Mouse (Mus musculus) bone marrow, adult 2 months (tissue): ENCODE measurements around the gene Mrpl10. TPM values are rescaled to one million over a fixed set of nuclear protein-coding genes. Genes with fewer than 3 reads are reported as not detected.

Experiments
- H3K27ac ChIP-seq: fragments of 200-500 bp; 2 replicates; pipeline ENCODE4 v1.5.1; 2012; ENCODE audit warnings: low read depth, mild to moderate bottlenecking, control low read depth, inconsistent platforms, low read length; ENCODE audit not compliant: control insufficient read depth, poor library complexity, insufficient read depth
- H3K4me1 ChIP-seq: fragments of 200-500 bp; 2 replicates; pipeline ENCODE4 v1.6.1; 2011; ENCODE audit warnings: low read length; ENCODE audit not compliant: control insufficient read depth, insufficient read depth
- H3K4me3 ChIP-seq: fragments of 200-500 bp; replicated peaks from 2 replicates; pipeline ENCODE3; 2011; ENCODE audit warnings: mild to moderate bottlenecking, low read depth, low read length, control low read depth; ENCODE audit not compliant: control insufficient read depth
- CTCF ChIP-seq: fragments of 200-500 bp; IDR thresholded peaks from 2 replicates; pipeline ENCODE4 v1.5.1; 2011; ENCODE audit warnings: low read length, control low read depth; ENCODE audit not compliant: control insufficient read depth, insufficient read depth
- POLR2A ChIP-seq: fragments of 200-500 bp; IDR thresholded peaks from 2 replicates; pipeline ENCODE4 v1.6.1; 2011; ENCODE audit warnings: low read depth, mild to moderate bottlenecking, control low read depth, low read length, borderline replicate concordance; ENCODE audit not compliant: control insufficient read depth
- WGBS: fragments of 180-500 bp; shearing (Covaris S2); methylation state at CpG from one replicate; pipeline ENCODE4 v1.1.7; 2018; 5-methylcytosine and 5-hydroxymethylcytosine counted together
- polyA plus RNA-seq: library from polyadenylated mRNA; stranded (reverse); fragments of >200 nt; gene quantifications from 2 replicates; pipeline ENCODE4 v1.2.4, GENCODE M21; 2011; ENCODE audit warnings: low replicate concordance; ENCODE audit not compliant: missing spikeins, insufficient read depth, insufficient read length

Mrpl10 gene
- polyA plus RNA-seq, 1 experiment = 25.1 TPM

- H3K27ac ChIP-seq = no peak overlapping the region
- H3K4me1 ChIP-seq = peaks cover 3% of the 10 kb centered on the region; the same call in 1 of the 2 replicates
- no peak overlapping the region for H3K4me3 ChIP-seq
- 66% methylated on average over 9 of the region's 9 CpGs for WGBS
- TF ChIP-seq POLR2A = no peak
- TF ChIP-seq CTCF = no peak
Measured at GRCm38 (mm10) chr11:97007093-97007794, 34.1 kb upstream of the Mrpl10 start.

- no peak for TF ChIP-seq CTCF
- no peak for TF ChIP-seq POLR2A
- Histone ChIP-seq H3K4me1 (peaks cover 3% of the 10 kb centered on the region; the same call in 1 of the 2 replicates), H3K27ac (no peak overlapping the region), H3K4me3 (no peak overlapping the region)
- WGBS = 52% methylated on average over 8 of the region's 8 CpGs
Measured at GRCm38 (mm10) chr11:97009198-97009790, 32.1 kb upstream of the Mrpl10 start.

- no peak for TF ChIP-seq POLR2A
- no peak for TF ChIP-seq CTCF
- H3K27ac ChIP-seq = no peak within 1 kb of the TSS
- WGBS = 55% methylated on average over 8 of the region's 8 CpGs
- H3K4me1 ChIP-seq = no peaks in the 10 kb centered on the region
- H3K4me3 ChIP-seq = no peak within 1 kb of the TSS
Measured at GRCm38 (mm10) chr11:97013121-97013670, 28.2 kb upstream of the Mrpl10 start, which contains the start of gene Sp6. Sp6 (plus strand) TSS chr11:97013394.

- WGBS = 2% methylated on average over 36 of the region's 36 CpGs
- TF ChIP-seq POLR2A = no peak
- no peak overlapping the region for H3K4me3 ChIP-seq
- H3K27ac ChIP-seq = no peak overlapping the region
- no peaks in the 10 kb centered on the region for H3K4me1 ChIP-seq
Measured at GRCm38 (mm10) chr11:97017696-97018582, 23.4 kb upstream of the Mrpl10 start.

GRCm38 (mm10) chr11:97018583-97019344 is 22.6 kb upstream of the Mrpl10 start:
- 2% methylated on average over 68 of the region's 68 CpGs for WGBS
- Histone ChIP-seq H3K4me1 (no peaks in the 10 kb centered on the region), H3K27ac (no peak overlapping the region), H3K4me3 (no peak overlapping the region)
- no peak for TF ChIP-seq POLR2A
- TF ChIP-seq CTCF = no peak

- H3K4me3 ChIP-seq = no peak overlapping the region
- 17% methylated on average over 13 of the region's 13 CpGs for WGBS
- TF ChIP-seq CTCF (no peak), POLR2A (no peak)
- no peaks in the 10 kb centered on the region for H3K4me1 ChIP-seq
- no peak overlapping the region for H3K27ac ChIP-seq
Measured at GRCm38 (mm10) chr11:97019345-97019708, 22.0 kb upstream of the Mrpl10 start.

GRCm38 (mm10) chr11:97021121-97021765 is 20.1 kb upstream of the Mrpl10 start:
- TF ChIP-seq POLR2A = no peak
- no peak for TF ChIP-seq CTCF
- Histone ChIP-seq H3K4me3 (no peak overlapping the region), H3K27ac (no peak overlapping the region), H3K4me1 (no peaks in the 10 kb centered on the region; the same call in 1 of the 2 replicates)
- 3% methylated on average over 27 of the region's 27 CpGs for WGBS
